Mouse (Mus musculus) liver, embryonic 14.5 days (tissue): ENCODE results near the gene Arsa.

Experiments used
- CTCF ChIP-seq: IDR thresholded peaks from 2 replicates; pipeline ENCODE4 v1.5.1; 2016; ENCODE audit warnings: antibody characterized with exemption, low read depth, control low read depth
- EP300 ChIP-seq: IDR thresholded peaks from 2 replicates; pipeline ENCODE4 v1.6.1; 2016; ENCODE audit warnings: antibody characterized with exemption, low read depth

- TF ChIP-seq CTCF (no peak), EP300 (no peak)
Measured at GRCm38 (mm10) chr15:89458942-89459341, 18.3 kb downstream of the Arsa start.
